Mouse (Mus musculus) central nervous system, embryonic 11.5 days (tissue): ENCODE data around the gene Gm3755. TPM values are rescaled to one million over a fixed set of nuclear protein-coding genes. Genes with fewer than 3 reads are reported as not detected.

ENCODE experiments used
- polyA plus RNA-seq: library from polyadenylated mRNA; depleted of rRNA; stranded (reverse); fragments of >200 nt; gene quantifications from 2 replicates; pipeline ENCODE4 v1.2.3, GENCODE M21; 2012; rRNA removed

Gm3755 gene
- 0.04 TPM in 1 of 2 replicates, not detected in the other for polyA plus RNA-seq

DNA sequence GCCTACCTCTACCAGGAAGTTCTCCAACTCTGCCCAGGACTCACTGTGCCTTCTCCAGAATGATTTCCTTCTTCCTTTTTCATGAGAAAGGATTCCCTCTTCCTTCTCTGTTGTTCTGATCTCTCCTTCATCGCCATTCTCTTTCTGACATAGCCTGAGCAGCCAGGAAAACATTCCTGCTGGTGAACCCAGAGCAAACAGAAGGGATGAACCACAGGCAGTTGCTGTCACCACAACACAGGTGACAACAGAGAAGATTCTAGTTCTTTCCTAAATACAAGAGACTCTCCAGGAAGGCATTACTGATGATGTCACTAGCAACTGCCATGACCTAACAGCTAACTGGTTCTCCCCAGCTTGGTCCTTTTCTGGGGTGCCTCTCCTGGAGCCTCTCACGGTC is at the start of gene Gm3755:
Gene Gm3755, minus strand, starts transcription at position 101 of the 400 bp plus-strand sequence.

DNA sequence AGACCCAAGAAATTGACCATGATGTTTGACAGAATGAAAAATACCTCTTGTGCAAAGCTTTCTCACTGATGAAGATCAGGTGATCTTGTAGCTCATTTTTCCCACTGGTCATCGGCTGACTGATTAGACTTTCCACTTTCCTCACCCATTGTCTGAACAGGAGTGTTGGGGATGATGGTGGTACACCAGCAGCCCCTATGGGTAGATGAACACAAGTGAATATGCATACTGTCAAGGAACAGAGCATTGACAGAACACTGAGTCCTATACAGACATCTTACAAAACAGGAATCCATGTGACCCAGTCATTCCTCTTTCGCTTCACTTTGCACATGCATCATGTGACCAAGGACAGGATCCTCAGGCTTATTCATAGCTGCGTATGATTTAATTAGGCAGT is 32.9 kb upstream of the Gm3755 start, which contains the start of gene Gm3752:
Gene Gm3752, minus strand, starts transcription at position 101 of the 400 bp plus-strand sequence.

Other genes with a start within 250 kb of the Gm3755 start
- not detected in 2 replicates for gene Gm3727, start 186.2 kb downstream of the Gm3755 start, polyA plus RNA-seq
- gene Gm3739, start 135.9 kb downstream of the Gm3755 start, polyA plus RNA-seq = 1.6 and 4.3 TPM in 2 replicates
- not detected in 2 replicates for gene Gm5797, start 118.5 kb downstream of the Gm3755 start, polyA plus RNA-seq
- gene Gm8374, start 85.8 kb downstream of the Gm3755 start, polyA plus RNA-seq = not detected in 2 replicates
- 3.3 and 6.8 TPM in 2 replicates for gene Gm3752, start 32.8 kb upstream of the Gm3755 start, polyA plus RNA-seq
- gene Gm3558, start 117.6 kb upstream of the Gm3755 start, polyA plus RNA-seq = 1.2 and 1.5 TPM in 2 replicates
- gene Gm10338, start 144.7 kb upstream of the Gm3755 start, polyA plus RNA-seq = not detected in 2 replicates
- not detected in 2 replicates for gene Gm10128, start 193.1 kb upstream of the Gm3755 start, polyA plus RNA-seq